Mouse (Mus musculus): Measurements from ENCODE around the gene Ccdc61.
A peak's percentile ranks its signal among the peaks of the same experiment; 100 is the strongest.

The Ccdc61 gene

DNA sequence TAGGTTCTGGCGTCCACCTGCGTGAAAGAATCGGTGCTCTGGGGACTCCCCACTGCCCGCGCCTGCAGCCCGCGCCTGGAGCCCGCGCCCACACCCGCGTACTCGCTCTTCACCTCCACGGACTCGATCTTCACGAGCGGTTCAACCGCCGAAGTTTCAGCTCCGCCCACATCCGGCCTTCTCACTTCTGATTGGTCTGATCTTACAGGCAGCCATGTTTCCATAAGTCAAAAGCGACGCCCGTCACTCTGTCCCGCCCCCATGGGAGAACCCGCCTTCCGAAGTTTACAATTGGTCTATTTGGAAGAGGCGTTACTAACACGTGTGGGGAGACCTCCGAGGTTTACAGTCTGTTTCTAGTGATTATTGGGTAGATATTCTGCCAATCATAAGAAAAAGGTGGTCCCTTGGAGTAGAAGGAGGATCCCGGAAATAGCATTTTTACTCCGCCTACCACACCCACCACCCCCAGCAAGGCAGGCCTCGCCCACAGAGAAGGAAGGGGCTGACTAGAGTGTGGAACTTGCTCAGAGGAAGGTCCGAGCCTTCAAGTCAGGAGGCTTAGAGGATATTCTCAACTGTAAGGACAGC is at the start of gene Ccdc61:
Gene Ccdc61, minus strand, starts transcription at position 175 of the 591 bp plus-strand sequence.
- peak; percentile 98 to 99 for DNase-seq

DNA sequence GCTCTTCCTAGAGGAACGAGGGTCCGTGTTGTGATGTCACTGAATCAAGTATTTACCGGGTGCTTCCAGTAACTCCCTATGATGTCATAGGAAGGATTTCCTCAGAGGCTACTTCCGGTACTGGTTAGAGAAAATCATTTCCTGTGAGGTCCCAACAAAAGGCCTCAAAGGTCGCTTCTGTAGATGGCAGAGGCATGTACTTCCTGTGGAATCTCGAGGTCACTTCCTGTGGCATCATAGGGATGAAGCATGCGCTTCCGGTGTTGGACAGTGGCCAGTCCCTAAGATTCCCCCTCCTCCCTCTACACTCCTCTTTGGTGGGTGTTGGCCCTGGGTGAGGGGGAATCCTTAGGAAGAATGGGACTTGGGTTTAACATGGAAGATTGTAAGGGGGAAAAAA is 49.2 kb upstream of the Ccdc61 start:
- no peak for DNase-seq

DNA sequence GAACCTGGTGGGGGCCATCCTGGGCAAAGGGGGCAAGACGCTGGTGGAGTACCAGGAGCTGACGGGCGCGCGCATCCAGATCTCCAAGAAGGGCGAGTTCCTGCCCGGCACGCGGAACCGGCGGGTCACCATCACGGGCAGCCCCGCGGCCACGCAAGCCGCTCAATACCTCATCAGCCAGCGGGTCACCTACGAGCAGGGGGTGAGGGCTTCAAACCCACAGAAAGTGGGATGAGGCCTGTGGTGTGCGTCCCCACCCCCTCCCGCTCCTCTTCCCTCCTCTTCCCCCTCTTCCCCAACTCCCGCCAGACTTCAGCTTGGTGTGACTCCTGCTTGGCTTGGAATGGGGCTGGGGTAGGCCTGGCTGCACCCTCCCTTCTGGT is 48.2 kb upstream of the Ccdc61 start:
- DNase-seq = no peak

DNA sequence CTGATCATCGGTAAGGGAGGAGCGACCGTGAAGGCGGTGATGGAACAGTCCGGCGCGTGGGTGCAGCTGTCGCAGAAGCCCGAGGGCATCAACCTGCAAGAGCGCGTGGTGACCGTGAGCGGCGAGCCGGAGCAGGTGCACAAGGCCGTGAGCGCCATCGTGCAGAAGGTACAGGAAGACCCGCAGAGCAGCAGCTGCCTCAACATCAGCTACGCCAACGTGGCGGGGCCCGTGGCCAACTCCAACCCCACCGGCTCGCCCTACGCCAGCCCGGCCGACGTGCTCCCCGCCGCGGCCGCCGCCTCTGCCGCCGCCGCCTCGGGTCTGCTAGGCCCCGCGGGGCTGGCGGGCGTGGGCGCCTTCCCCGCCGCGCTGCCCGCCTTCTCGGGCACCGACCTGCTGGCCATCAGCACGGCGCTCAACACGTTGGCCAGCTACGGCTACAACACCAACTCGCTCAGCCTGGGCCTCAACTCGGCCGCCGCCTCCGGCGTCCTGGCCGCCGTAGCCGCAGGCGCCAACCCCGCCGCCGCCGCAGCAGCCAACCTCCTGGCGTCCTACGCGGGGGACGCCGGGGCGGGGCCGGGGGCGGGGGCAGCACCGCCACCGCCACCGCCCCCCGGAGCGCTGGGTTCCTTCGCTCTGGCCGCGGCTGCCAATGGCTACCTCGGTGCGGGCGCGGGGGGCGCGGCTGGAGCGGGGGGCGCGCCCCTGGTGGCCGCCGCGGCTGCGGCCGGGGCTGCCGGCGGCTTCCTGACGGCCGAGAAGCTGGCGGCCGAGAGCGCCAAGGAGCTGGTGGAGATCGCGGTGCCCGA is 47.6 kb upstream of the Ccdc61 start:
- DNase-seq = peak; percentile 16 to 24

DNA sequence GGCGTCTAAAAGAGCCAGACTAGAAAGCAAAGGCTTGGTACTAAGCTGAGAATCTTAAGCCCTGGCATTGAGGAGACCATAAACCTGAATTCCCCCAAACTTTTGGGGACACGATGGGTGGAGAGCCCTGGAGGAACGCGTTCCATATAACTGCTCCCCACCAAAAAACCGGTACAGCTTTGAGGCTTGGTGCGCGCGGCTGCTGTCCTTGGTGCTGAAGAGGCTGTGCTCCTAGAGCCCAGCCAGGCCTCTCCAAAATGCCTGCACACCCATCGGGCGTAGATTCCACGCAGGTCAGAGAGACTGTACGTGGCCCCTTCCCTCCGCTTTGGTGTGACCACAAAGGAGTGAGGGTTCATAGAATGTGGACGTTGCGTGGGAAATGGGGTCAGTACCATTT is 41.2 kb upstream of the Ccdc61 start:
- peak; percentile 52 to 54 for DNase-seq

DNA sequence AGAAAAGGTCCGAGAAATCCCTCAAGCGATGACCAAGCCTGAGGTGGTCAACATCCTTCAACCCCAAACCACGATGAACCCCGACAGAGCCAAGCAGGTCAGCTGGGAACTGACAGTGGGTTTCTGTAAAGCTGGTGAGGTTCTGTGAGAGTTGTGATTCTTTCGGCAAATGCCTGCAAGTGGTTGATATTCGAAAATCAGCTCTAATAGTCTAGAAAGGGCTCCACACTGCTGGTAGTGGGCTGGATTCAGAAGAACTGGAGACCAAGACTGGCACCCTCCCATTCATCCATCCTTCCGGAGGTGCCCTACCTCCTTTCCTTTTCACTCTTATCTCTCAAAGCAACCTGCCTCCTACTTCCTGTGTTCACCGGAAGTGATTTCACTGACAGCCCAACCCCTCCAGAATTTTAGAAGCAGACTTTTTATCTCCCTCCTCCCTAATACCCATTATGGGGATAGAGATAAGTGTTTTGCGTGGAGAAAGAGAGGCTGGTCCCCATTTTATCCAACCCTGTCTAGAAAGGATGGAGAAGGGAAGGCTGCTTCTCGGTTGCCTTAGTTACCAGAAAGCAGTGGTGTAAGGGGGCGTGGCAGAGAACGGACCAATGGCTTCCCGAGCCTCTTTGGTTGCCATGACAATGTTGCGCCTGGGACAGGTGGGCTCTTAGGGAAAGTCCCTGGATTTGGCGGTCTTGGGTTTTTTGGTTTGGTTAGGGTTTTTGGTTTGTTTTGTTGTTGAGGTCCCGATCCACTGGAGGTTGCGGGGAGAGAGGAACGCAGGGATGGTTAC is 40.5 kb upstream of the Ccdc61 start:
- no peak for DNase-seq

DNA sequence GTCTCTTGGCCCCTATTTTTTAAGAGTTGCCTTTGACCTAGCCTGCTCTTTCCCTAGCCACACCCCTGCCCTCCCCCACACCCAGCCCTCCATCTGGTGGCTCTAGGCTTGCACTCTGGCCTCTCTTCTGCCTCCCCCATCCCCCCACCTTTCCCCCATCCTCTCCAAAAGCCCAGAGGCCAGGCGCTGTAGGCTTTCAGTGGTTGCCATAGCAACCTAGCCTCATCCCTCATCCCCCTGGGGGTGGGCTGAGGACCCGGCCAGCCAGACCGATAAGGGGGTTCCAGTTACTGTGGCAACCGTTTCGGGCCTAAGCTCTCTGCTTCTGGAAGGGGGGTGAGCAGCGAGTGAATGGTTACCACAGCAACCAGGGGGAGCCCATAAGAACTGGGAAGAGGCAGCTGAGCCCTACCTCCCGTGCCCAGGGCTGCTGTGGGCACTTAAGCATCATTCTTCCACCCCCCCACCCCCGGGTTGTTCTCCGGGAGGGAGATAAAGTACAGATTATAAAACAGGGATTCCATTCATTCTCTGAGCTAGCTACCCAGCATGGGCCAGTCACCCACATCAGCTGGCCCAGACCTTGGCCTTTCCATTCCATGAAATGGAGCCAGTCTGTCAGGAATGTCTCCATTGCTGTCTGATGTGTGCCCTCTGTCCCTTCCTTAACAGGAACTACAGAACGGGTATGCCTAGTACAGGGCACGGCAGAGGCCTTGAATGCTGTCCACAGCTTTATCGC is 39.7 kb upstream of the Ccdc61 start:
- DNase-seq = no peak

DNA sequence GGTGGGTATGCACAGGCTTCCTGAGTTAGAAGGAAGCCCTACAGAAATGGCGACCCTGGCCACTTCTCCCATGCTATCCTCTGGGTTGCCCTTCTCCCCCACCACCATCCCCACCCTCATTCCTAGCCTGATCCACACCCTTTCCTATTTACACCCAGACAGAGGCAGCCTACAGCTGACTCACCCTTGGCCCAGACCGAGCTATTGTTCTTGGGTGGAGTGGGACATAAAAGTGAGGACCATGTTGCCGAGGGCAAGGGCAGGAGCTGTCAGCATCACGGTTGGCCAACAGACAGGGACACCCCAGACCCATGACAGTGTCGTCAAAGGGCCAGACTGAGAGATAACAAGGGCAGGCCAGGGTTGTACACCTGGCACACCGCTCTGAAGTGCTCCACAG is 37.9 kb upstream of the Ccdc61 start:
- DNase-seq = no peak

DNA sequence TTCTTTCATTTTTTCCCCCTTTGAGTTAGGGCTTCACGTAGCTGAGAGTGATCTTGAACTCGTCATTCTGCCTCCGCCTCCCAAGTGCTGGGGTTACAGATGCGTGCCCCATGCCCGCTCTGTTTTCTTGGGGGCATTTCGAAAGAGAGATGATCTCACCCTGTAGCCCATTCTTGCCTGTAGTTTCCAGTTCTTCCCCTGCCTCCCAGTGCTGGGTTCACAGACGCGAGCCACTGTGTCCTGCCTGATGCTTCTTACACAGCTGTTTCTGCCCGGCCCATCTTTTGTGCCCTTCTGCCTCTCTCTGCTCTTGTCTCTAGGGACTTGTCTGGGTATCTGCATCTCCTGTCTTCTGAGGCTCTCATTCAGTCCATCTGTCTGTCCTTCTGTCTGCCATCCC is 32.6 kb upstream of the Ccdc61 start:
- no peak for DNase-seq

DNA sequence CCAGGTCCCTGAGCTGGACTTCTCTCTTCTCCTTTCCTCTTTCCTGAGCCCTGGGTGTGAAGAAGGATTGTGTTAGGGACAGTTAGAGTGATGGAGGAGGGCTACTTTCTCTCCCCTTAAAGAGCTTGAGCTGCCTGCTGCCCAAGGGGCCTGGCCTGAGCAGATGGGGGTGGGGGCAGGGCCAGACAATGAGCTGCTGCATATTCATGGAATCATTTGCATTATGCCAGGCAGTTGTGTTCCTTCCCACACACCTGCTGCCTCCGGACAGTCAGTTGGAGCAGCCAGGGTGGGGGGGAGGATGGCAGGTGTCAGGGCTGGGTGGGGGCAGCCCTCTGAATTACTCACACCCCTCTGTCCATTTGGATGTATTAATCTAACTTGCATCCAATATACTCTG is 32.2 kb upstream of the Ccdc61 start:
- DNase-seq = no peak

DNA sequence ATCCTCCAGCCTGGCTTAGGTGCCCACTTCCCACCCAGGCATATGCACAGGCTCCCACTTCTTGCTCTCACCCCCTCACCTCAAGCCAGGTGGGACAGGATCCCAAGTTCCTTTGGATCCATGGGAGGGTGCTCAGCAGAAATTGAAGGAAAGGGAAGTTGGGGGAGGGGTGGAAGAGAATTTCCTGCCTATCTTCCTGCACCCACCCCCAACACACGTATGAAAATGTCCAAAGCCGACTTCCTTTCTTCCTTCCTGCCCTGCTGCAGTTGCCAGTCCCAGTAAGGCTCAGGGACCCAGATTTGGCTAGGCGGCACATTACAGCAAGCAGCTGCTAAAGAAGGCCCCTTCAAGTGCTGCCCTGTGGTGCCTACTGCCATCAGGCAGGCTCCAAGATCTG is 17.5 kb upstream of the Ccdc61 start:
- no peak for DNase-seq

DNA sequence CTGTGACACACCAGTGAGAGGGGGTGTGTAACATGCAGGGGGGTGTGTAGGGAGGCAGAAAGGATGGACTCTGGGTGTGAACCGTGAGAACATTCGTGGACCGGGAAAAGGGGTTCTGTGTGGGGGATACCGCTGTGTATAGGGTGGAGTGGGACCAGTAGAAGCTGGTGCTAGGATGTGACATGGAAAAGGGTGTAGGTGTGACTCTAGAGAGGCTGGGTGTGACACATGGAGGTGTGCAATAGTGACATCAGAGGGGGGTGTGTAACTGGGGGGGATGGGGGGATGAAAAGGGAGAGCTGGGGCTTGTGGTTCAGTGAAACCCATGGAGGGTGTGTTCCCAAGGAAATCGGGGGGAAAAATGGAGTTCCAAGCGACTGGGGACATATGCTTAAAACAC is 16.7 kb upstream of the Ccdc61 start:
- no peak for DNase-seq

DNA sequence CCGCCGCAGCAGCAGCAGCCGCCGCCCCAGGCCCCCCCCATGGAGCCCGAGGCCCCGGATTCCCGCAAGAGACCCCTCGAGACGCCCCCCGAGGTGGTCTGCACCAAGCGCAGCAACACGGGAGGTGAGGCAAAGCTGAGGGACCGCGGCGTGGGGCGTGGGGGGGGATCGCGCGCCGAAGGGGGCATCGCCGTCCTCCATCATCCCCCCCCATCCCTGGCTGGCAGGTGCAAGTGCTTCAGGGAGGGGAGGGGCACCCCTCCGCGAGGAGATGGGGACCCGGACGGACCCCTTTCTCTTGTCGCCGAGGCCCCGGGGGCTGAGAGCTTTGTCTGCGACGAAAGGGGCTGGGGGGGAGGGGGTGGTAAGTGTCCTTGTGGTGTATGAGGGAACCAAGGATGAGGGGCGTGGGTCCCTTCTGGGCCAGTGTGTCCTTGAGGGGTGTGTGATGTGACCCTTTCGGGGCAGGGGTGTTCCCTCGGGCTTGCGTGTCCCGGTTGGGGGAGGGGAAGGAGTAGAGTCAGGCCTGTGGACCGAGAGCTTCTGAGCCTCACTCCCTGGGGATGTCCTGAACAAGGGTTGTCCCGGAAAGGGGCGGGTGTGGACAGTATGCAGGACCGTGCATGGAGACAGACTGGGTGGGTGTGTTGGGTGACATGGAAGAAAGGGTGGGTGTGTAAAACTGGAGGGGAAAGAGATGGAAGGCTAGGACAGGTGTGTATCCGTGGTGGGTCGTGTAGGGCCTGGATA is 16.0 kb upstream of the Ccdc61 start:
- DNase-seq = no peak

DNA sequence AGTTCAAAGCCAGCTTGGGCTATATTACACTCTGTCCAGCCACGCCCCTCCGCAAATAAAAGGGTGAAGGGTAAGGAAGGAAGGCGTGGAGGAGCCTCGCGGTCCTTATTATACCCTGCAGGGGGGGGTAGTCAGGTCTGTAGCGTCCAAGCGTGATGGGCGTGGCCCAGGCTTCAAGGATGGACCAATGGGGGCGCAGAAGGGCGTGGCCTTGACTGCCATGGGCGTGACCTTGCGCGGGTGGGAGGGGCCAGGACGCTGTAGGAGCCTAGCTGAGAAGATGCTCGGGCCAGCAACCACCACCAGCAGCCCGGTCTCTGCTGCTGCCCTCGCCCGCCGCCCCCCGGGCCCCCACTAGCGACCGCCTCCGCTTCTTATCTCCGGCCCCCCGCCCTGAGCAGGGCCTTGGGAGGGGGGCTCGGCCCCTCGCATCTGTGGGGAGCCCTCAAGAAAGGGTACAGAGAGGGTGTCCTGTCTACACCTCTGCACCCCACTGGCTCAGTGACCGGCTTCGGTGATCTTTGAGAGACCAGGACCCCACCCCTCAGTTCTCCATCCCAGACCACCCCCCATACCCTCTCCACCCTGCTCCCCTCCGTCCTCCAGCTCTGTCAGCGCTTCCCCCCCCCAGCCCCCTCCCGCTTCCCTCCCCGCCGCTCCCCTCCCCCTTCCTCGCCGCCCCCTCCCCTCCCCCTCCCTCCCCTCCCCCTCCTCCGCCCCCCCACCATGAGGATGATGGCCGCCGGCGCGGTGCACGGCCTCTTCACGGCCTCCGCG is 15.1 kb upstream of the Ccdc61 start, which contains the start of gene Nova2:
Gene Nova2, plus strand, starts transcription at position 727 of the 777 bp plus-strand sequence.
- peak; percentile 82 to 83 for DNase-seq

DNA sequence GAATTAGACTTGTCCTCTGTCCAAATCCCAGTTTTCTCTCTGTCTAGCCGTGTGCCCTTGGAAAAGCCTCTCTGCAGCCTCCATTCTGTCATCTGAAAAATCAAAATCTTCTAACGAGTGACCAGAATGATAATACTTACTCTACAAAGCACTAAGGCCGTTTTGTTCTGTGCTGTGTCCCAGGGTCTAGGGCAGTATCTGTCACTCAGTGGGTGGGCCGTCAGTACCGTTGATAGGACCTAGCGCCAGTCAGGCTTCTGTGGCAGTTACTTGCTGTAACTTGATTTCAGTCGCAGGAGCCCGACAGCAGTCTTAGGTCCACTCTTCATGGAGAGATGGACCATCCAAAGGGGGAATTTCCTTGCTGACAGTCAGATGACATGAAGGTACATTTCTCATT is 14.1 kb upstream of the Ccdc61 start:
- no peak for DNase-seq

DNA sequence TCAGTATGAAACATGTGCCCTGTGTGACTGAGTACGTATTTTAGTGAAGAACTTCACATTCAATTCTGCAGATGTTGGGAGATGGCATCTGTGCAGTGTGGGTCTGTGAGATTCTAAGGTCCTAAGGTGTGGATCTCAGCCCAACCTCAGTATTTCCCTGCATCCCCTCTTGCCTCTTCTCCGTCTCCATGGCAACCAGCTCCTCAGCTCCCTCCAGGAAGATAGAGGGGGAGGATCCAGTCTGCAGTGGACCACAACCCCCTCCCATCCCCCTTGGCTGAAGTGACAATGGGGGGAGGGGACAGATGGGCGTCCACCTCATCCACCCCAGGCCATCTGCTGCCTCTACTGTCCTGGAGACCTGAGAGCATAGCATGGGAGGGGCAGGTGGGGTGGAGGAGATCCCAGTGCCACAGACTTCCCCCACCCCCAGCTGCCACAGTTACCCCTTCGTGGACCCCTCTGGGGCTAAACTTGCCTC is 13.5 kb upstream of the Ccdc61 start:
- no peak for DNase-seq

DNA sequence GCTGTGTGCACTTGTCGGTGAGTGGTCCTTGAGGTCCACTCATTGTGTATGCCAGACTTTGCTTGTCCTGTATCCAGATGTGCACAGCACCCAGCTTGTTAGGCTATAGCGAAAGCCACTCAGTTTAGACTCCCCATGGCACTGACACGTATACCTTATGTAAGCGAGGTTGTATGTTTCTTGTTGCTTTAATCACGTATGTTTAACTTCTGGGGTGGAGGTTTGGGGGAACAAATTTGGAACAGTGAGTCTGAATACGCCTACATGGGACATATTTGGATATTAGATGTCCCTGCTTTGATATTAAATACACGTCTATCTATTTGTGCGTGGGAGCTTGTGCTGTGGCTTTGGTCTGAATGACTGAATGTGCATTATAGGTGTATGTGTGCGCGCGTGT is 13.1 kb upstream of the Ccdc61 start:
- no peak for DNase-seq

DNA sequence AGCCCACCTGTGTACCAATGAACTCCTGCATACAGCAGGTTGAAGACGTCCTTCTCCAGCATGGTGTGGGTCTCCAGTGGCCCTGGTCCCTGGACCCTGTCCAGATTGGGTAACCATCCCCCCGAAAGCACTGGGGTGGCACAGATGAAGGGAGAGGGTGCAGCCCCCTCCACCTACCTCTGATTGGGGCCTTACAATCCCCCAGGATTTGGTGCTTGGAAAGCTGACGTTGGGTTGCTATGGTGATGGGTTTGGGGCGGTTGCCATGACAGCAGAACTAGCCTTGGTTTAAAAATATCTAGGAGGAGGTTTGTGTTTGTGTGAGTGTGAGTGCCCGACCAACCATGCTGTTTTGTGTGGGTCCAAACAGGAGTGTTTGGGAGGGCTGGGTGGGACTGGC is 12.6 kb upstream of the Ccdc61 start:
- no peak for DNase-seq

DNA sequence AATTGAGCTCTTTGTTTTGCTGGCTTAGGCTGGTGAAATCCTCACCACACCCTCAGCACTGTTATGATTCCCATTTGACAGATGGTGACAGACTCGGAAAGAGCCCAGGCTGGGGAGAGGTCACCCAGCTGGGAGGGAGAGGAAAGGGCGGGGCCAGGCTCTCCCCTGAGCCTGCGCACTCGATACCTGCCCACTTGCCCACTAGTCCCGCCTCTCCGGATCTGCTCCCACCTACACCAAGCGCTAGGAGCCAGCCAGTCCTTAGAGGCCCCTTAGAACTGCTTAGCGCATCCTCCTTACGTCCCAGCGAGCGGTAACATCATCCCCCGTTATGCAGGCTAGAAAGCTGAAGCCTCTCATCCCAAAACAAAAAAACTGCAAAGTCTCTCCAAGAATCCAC is 10.9 kb upstream of the Ccdc61 start:
- no peak for DNase-seq

DNA sequence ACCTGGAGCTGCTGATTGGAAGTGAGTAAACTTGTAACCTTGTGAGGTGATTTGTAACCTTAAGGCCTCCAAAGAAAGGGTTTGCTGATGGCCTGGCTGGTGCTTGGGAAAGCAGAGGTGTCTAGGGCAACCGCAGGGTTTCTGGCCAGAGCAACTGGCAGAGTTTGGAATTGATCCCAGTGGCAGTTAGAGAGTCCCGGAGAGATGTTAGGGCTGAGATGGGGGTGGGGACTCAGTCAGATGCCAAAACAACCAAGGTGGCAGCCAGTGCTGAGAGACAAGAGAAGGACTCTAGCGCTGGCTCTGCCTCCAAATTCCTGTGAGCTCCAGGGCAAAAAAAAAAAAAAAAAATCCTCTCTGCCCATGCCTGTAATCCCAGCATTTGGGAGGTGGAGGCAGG is 7.7 kb upstream of the Ccdc61 start:
- DNase-seq = no peak

DNA sequence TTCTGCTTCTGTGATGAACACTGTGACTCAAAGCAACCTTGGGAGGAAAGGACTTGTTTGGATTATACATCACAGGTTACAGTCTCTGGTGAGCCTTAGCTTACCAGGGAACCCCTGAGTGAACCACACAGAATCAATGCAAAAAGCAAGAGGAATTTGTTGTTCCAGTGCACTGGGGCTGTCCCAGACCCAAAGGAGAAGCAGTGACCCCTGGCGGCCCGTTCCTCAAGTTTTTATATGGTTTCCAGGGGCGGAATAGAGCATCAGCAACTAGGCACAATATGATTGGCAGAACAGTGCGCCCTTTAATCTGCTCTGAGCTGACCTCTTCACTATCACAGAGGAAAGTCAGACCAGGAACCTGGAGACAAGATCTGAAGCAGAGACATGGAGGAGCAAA is 6.0 kb upstream of the Ccdc61 start:
- DNase-seq = no peak
